Mouse (Mus musculus): ENCODE data around the gene Tmem267. TPM values are rescaled to one million over a fixed set of nuclear protein-coding genes. Genes with fewer than 3 reads are reported as not detected.

Tmem267 gene
- total RNA-seq, 2 experiments from 2014 or later = 4.5 to 12.1 TPM

Other genes with a start within 250 kb of the Tmem267 start
- gene Paip1, start 59.4 kb upstream of the Tmem267 start, total RNA-seq (2014; fragmentation: Nextera tagmentation) = 32.8 and 44.5 TPM in 2 replicates
- gene Paip1, start 59.4 kb upstream of the Tmem267 start, total RNA-seq (2017) = 72.4 and 77.3 TPM in 2 replicates
- gene 4833420G17Rik, start 25.3 kb upstream of the Tmem267 start, total RNA-seq (2014; fragmentation: Nextera tagmentation) = 67.1 and 82.9 TPM in 2 replicates
- 46.5 and 57.2 TPM in 2 replicates for gene 4833420G17Rik, start 25.3 kb upstream of the Tmem267 start, total RNA-seq (2017)
- gene 3110070M22Rik, start 344 bp downstream of the Tmem267 start, total RNA-seq (2014; fragmentation: Nextera tagmentation) = not detected in 2 replicates
- 0.47 and 1.7 TPM in 2 replicates for gene 3110070M22Rik, start 344 bp downstream of the Tmem267 start, total RNA-seq (2017)
- 0.94 TPM in 1 of 2 replicates, not detected in the other for gene Ccl28, start 135.8 kb downstream of the Tmem267 start, total RNA-seq (2014; fragmentation: Nextera tagmentation)
- gene Ccl28, start 135.8 kb downstream of the Tmem267 start, total RNA-seq (2017) = 0.26 TPM in 1 of 2 replicates, not detected in the other
- 18.3 and 21.5 TPM in 2 replicates for gene Hmgcs1, start 202.3 kb downstream of the Tmem267 start, total RNA-seq (2014; fragmentation: Nextera tagmentation)
- 32.9 and 35.5 TPM in 2 replicates for gene Hmgcs1, start 202.3 kb downstream of the Tmem267 start, total RNA-seq (2017)